Mouse (Mus musculus) mature B cell (primary cell): ENCODE measurements around the gene Ccdc181.

Source experiments
- in situ Hi-C: fragments of 300-500 bp; cut with MboI; formaldehyde crosslinking; loops from 2 replicates; pipeline ENCODE4 v1.14.3; 2019

The Ccdc181 gene

GRCm38 (mm10) chr1:164335435-164335834 is 60.0 kb downstream of the Ccdc181 start:
- in situ Hi-C loops, result no loop called here

GRCm38 (mm10) chr1:164335846-164336245 is 60.5 kb downstream of the Ccdc181 start:
- in situ Hi-C loops, result no loop called here
